Mouse (Mus musculus): Measurements from ENCODE around the gene Prss34.

The Prss34 gene

DNA sequence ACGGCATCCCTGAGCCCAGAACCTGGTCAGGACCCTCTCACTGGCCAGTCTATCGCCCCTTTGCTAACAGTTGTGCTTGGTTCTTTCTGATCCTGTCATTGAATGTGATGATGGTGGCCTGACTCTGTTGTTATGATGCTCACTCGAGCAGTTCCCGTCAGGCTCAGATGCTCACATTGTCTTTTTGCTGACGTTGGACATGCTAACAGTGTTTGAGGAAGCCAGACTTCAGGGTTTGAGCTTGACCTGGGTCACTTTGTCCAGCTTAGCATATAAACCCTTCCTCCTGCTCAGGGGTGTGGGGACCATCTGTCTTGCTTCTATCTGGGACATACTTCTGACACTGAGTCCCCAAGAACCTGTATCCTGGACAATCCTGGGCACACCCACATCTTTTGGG, 20.2 kb downstream of the Prss34 start, which contains the start of gene Prss29:
Gene Prss29 (plus strand): TSS at position 301 of the 400 bp plus-strand sequence.
- in situ Hi-C loops (cut with MseI, MboI): no loop called here

- in situ Hi-C loops (cut with MseI, MboI): no loop called here
Observed at GRCm38 (mm10) chr17:25320819-25321218, 22.6 kb downstream of the Prss34 start.

GRCm38 (mm10) chr17:25322930-25323329, 24.7 kb downstream of the Prss34 start:
- in situ Hi-C loops (cut with MseI, MboI): no loop called here

DNA sequence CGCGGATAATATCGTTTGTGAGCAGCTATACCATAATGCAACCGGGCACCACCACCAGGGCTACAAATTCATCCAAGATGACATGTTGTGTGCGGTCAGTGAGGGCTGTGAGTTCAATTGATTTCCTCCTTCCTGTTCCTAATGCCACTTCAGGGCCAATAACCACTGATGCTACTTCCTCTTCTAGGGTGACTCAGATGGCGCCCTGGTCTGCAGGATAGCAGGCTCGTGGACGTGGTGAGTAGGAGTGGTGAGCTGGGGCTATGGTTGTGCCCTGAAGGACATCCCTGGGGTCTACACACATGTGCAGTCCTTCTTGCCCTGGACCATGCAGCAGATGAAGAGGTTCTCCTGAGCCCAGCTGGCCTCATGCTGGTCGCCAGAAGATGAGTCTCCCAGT, 34.1 kb downstream of the Prss34 start:
- in situ Hi-C loops (cut with MseI, MboI): no loop called here

DNA sequence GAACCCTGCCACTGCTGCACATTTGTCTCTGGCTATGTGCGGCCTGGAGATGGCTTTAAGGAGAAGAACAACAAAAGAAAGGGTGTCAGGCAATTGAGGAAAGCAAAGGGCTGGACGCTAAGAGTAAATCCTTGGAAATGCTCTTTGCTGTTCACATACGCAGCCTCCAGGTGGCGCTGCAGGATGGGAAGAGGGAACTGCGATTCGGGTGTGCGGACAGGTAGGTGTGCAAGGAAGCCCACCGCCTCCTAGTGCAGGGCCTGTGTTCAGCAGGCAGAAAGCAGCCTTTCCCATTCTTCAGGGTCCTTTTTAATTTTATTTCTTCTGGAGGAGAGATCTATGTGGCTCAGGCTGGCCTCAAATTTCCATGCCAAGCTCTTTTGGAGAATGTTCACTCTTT, 35.7 kb downstream of the Prss34 start:
- in situ Hi-C loops (cut with MseI, MboI): no loop called here

- in situ Hi-C loops (cut with MseI, MboI): no loop called here
Observed at GRCm38 (mm10) chr17:25338218-25338617, 40.0 kb downstream of the Prss34 start.

DNA sequence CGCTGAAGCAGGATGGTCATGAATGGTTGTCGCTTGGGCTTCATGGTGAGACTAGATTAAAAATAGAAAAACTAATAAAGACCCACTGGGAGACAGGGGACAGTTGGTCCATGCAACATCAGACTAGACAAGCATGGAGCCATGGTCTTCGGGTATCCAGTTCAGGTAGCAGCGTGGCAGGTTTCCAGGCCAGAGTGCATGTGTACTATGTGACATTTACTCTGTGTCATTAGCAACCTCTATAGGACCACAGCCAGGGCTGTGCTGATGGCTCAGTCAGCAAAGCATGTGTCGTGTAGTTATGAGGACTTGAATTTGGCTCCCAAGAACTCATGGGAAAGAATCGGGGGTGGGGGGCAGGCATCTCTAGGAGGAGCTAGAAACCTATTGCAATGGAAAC, 41.8 kb downstream of the Prss34 start:
- in situ Hi-C loops (cut with MseI, MboI): no loop called here

- in situ Hi-C loops (cut with MseI, MboI): no loop called here
Observed at GRCm38 (mm10) chr17:25341490-25341889, 43.3 kb downstream of the Prss34 start.

GRCm38 (mm10) chr17:25345462-25345861, 47.3 kb downstream of the Prss34 start, which contains the start of gene Tpsab1:
TSS of gene Tpsab1 (minus strand) at chr17:25345562.
- in situ Hi-C loops (cut with MseI, MboI): no loop called here
